Mouse (Mus musculus) ES-E14 (cell line): ENCODE measurements at regions not wholly inside any gene's neighbourhood (a gene's known extent, or its start where the extent isn't known, plus 50 kb on each side); places are given as distances from the start of the nearest gene placed in this dataset.

Experiments
- DNase-seq: peaks from one replicate; pipeline ENCODE4 v3.0.0-alpha.2; 2013; ENCODE audit warnings: low read depth, low spot score
- H3K27ac ChIP-seq: 2 replicates; pipeline ENCODE4 v1.5.1; 2012; ENCODE audit warnings: low read depth, mild to moderate bottlenecking, low read length, moderate library complexity, mixed read lengths; ENCODE audit not compliant: poor library complexity, insufficient read depth, severe bottlenecking
- H3K36me3 ChIP-seq: 2 replicates; pipeline ENCODE4 v1.6.1; 2012; ENCODE audit warnings: mild to moderate bottlenecking, low read length, moderate library complexity, mixed read lengths; ENCODE audit not compliant: control insufficient read depth, poor library complexity, insufficient read depth, severe bottlenecking
- H3K4me1 ChIP-seq, 2 experiments: fragments of 150-350 bp in 1 of 2; sonication (generic) in 1 of 2; 2 replicates each; pipeline ENCODE4 v1.6.1; 2012; ENCODE audit warnings: low read length in 2 of 2, mild to moderate bottlenecking in 1 of 2, mixed read lengths in 1 of 2; ENCODE audit not compliant: control insufficient read depth in 2 of 2, insufficient read depth in 2 of 2, poor library complexity in 1 of 2
- H3K4me3 ChIP-seq, 2 experiments: fragments of 150-350 bp in 1 of 2; sonication (generic) in 1 of 2; 2 replicates each; pipeline ENCODE4 v1.5.1; 2012; ENCODE audit warnings: low read length in 2 of 2, low read depth in 1 of 2, mild to moderate bottlenecking in 1 of 2, mixed read lengths in 1 of 2; ENCODE audit not compliant: insufficient read depth in 1 of 2, poor library complexity in 1 of 2, severe bottlenecking in 1 of 2
- H3K9ac ChIP-seq: 2 replicates; pipeline ENCODE4 v1.6.1; 2012; ENCODE audit warnings: low read depth, mild to moderate bottlenecking, low read length, mixed read lengths; ENCODE audit not compliant: poor library complexity, insufficient read depth, severe bottlenecking
- H3K9me3 ChIP-seq: fragments of 150-350 bp; sonication (generic); 2 replicates; pipeline ENCODE4 v1.6.1; 2012; ENCODE audit warnings: low read depth, mild to moderate bottlenecking, low read length; ENCODE audit not compliant: control insufficient read depth, insufficient read depth
- CHD2 ChIP-seq: IDR thresholded peaks from 2 replicates; pipeline ENCODE4 v1.6.1; 2014; ENCODE audit warnings: mild to moderate bottlenecking, low read depth, low read length, inconsistent platforms
- HCFC1 ChIP-seq: IDR thresholded peaks from 2 replicates; pipeline ENCODE4 v1.6.1; 2012; ENCODE audit warnings: low read length, inconsistent platforms, borderline replicate concordance; ENCODE audit not compliant: insufficient read depth
- MAFK ChIP-seq: IDR thresholded peaks from 2 replicates; pipeline ENCODE4 v1.6.1; 2014; ENCODE audit warnings: mild to moderate bottlenecking, low read depth, low read length, inconsistent platforms; ENCODE audit not compliant: insufficient read depth
- ZC3H11A ChIP-seq: IDR thresholded peaks from 2 replicates; pipeline ENCODE4 v1.6.1; 2012; ENCODE audit warnings: low read depth, mild to moderate bottlenecking, inconsistent platforms, low read length, borderline replicate concordance
- ZNF384 ChIP-seq: IDR thresholded peaks from 2 replicates; pipeline ENCODE4 v1.6.1; 2012; ENCODE audit warnings: low read depth, low read length, inconsistent platforms
- in situ Hi-C, 2 experiments: fragments of 600-800 bp; cut with MboI; formaldehyde crosslinking; loops; one replicate each; pipeline ENCODE4 v1.15.1; 2025; ENCODE audit warnings: low sequenced_read_pairs in 2 of 2, inconsistent platforms in 1 of 2; ENCODE audit not compliant: unreplicated experiment in 2 of 2

DNA sequence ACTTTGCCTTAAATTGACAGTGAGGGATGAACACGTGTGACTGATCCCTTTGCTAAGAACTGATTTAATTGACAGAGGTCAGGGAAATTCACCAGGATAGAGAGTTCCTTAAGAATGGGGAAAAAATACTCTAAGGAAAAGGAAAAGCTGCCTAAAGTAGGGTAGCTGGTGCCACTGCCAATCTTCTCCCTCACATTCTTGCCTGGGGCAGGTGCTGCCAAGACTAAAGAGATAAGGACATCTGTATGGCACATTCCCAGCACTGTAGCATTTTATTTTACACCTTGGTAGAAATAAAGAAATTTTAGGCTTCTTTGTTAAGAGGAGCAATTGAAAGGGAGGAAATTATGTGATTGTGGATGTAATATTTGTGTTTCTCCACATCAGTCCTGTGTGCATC lies 1184.6 kb upstream of the Cited2 start:
- no peaks in the 10 kb centered on the region for H3K36me3 ChIP-seq
- H3K4me3 ChIP-seq: no peak overlapping the region
- TF ChIP-seq HCFC1: no peak
- H3K9me3 ChIP-seq: no peaks in the 10 kb centered on the region
- H3K4me1 ChIP-seq: no peaks in the 10 kb centered on the region
- no peak overlapping the region for H3K27ac ChIP-seq
- no peak overlapping the region for H3K9ac ChIP-seq
- in situ Hi-C loops: no loop called here
- DNase-seq: no peak

DNA sequence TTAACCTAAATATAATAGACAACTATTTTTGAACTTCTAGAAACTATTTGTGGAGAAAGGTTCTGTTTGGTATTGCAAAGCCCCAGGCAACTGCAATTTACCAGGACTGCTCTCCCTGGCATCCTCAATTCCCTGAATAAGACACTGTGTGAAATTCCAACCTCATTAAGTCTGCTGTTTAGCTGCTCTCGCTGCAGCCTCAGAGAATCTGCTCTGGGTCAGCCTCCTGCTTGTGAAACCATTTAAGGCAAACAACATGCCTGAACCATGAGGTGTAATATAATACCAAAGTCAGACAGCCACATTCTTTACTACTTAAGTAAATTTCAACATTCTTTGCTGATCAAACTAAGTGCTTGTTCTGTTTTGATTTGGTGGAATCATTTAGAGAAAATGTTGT lies 1177.6 kb upstream of the Cited2 start:
- in situ Hi-C loops: no loop called here
- TF ChIP-seq ZNF384: no peak
- no peak for TF ChIP-seq HCFC1
- TF ChIP-seq ZC3H11A: no peak
- TF ChIP-seq MAFK: no peak
- TF ChIP-seq CHD2: no peak
- no peaks in the 10 kb centered on the region for H3K4me1 ChIP-seq
- H3K27ac ChIP-seq: no peak overlapping the region
- no peak overlapping the region for H3K4me3 ChIP-seq
- no peak overlapping the region for H3K9ac ChIP-seq
- no peaks in the 10 kb centered on the region for H3K36me3 ChIP-seq
- no peak for DNase-seq
- no peaks in the 10 kb centered on the region for H3K9me3 ChIP-seq

DNA sequence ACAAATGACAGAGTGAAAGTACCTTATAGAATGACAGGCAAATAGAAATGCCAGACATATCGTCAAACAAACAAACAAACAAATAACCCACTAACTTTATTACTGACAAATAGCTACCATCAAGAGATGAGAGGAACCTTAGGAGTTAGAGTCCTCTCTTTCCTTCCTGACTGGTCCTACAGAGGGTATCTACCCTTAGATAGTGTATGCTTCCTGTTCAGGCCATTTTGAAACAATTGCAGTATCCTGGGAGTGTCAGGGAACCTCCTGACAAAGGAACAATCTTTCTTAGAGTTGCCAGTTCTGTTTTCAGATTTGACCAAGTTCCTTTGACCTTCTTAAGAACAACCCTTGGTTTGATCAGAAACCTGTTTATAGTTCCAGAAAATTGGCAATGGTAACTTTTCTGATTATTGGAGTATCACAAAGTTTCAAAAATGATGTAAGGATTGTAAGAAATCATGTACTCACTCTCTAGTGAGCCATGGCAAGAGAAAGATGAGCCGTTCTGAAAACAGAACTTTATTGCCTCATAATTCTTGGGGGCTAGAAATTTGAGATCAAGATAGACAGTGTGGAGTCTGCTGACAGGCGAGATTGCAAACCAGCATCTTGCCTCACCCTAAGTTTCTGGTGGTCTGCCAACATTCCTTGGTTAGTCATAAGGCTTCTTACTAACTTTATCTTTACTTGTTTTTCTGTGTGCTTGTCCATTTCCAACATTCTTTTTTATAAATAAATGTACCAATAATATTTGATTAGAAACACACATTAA lies 1170.0 kb upstream of the Cited2 start:
- TF ChIP-seq MAFK (no peak), ZNF384 (no peak), HCFC1 (no peak), ZC3H11A (no peak), CHD2 (no peak)
- H3K4me3 ChIP-seq: no peak overlapping the region
- no peak overlapping the region for H3K9ac ChIP-seq
- H3K9me3 ChIP-seq: no peaks in the 10 kb centered on the region
- H3K27ac ChIP-seq: no peak overlapping the region
- in situ Hi-C loops: no loop called here
- H3K4me1 ChIP-seq: no peaks in the 10 kb centered on the region
- no peaks in the 10 kb centered on the region for H3K36me3 ChIP-seq
- DNase-seq: no peak

DNA sequence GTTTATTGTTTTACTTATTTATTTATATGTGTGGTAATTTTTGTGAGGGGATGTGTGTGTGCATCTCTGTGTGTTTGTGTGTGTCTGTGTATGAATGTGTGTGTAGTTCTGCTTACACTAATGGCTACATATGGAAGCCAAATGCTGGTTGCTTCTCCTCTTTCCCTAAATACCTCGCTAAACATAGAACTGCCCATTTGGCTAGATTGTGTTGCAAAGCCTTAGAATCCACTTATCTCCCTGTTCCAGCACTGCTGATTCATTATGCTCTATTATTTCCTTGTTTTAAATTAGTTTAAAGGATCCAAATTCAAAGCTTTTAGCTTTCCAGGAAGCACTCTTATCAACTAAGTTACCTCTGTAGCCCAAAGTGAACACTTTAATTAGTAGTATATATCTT lies 1148.5 kb upstream of the Cited2 start:
- TF ChIP-seq HCFC1 (no peak), CHD2 (no peak), ZC3H11A (no peak), MAFK (no peak), ZNF384 (no peak)
- Histone ChIP-seq H3K9ac (no peak overlapping the region), H3K36me3 (no peaks in the 10 kb centered on the region), H3K27ac (no peak overlapping the region), H3K4me1 (no peaks in the 10 kb centered on the region), H3K9me3 (no peaks in the 10 kb centered on the region), H3K4me3 (no peak overlapping the region)
- no peak for DNase-seq
- in situ Hi-C loops: no loop called here

DNA sequence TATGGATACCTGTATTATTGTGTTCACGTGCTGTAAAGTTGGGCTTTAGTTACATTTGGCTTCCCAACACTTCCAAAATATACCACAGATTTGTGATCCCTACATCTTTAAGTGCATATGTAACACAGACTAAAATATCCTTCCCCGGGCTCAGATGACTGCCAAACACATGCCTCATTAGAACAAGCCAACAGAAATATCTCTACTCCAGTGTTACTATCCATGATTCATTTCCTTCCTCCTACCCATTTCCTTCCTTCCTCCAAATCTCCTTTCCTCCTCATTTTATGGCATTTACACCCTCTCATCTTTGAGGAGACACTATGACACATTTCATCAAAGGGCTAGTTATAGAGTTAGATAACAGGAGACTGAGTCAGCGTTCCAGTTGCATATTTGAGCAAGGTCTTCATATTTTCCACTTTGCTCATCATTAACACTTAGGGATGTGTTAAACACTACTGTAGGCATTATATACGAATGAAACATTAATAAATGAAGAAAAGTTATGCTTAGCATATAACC lies 1144.4 kb upstream of the Cited2 start:
- no peaks in the 10 kb centered on the region for H3K36me3 ChIP-seq
- H3K4me3 ChIP-seq: no peak overlapping the region
- no peak overlapping the region for H3K9ac ChIP-seq
- H3K4me1 ChIP-seq: no peaks in the 10 kb centered on the region
- H3K27ac ChIP-seq: no peak overlapping the region
- in situ Hi-C loops: no loop called here
- TF ChIP-seq CHD2 (no peak), ZNF384 (no peak), MAFK (no peak), HCFC1 (no peak), ZC3H11A (no peak)
- DNase-seq: no peak
- no peaks in the 10 kb centered on the region for H3K9me3 ChIP-seq
